Mouse (Mus musculus): ENCODE measurements around the gene Tmem200a. TPM values are rescaled to one million over a fixed set of nuclear protein-coding genes. Genes with fewer than 3 reads are reported as not detected.
"Not testable (repeated sequence)": the region's sequence is repeated elsewhere in the genome, so short reads cannot be mapped to it uniquely, and the experiment has no call there.

Gene Tmem200a
- polyA plus RNA-seq, 1 experiment: not detected

- TF ChIP-seq GATA1 (IDR thresholded peaks at IDR 0.05; ENCODE audit: borderline replicate concordance, low read length): no peak
- TF ChIP-seq FLI1 (IDR thresholded peaks at IDR 0.05; ENCODE audit: low read length): no peak
- H3K36me3 ChIP-seq (replicated peaks; ENCODE audit: low read length): no peaks in the 10 kb centered on the region
Observed at GRCm38 (mm10) chr10:25910270-25910669, 168.6 kb downstream of the Tmem200a start.

DNA sequence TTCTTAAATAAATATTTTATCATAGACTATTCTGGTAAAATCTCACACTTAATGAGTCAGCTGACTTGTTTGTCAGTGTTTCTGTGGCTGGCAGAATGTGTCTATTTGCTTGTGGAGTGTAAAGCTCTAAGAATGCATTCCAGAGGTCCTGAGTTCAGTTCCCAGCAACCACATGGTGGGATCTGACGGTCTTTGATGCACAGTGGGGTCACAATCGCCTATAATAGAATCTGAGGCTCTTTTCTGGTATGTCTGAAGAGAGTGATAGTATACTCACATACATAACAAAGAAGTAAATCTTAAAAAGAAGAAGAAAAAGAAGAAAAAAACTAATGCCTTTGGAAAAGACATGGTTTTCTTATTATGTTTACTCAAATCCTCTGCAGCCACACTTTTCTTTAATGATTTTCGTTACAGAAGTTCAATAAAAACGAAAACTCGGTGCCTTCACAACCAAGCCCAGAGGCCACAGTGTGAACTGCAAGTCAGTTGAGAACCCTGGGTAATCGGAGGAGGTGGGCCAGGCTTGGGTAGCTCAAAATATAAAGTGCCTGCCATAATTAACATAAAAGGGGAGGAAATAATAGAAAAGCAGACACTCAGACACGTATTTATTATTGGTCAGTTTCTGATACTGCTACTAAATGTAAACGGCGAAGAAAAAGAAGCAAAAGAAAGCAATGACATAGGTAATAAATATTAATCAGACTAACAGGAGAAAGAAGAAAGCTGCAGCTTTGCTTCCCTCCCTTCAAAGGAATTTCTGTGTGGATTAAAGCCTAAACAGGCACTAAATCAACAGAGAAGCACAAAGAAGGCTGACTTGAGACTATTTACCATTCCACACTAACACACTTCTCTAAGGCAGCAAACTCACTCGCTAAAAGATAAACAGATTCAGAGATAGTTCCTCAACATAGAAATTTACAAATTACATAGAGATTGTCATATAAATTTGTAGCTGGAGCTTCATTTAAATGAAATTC, 170.5 kb downstream of the Tmem200a start:
- Histone ChIP-seq H3K4me3 (replicated peaks) (no peak overlapping the region), H3K36me3 (replicated peaks; ENCODE audit: low read length) (no peaks in the 10 kb centered on the region), H3K9me3 (peaks cover 3% of the 10 kb centered on the region; the same call in 1 of the 2 replicates), H3K27me3 (replicated peaks) (no peaks in the 10 kb centered on the region), H3K4me1 (no peaks in the 10 kb centered on the region)
- no peak for TF ChIP-seq GATA1 (IDR thresholded peaks at IDR 0.05; ENCODE audit: borderline replicate concordance, low read length)
- no peak for TF ChIP-seq FLI1 (IDR thresholded peaks at IDR 0.05; ENCODE audit: low read length)

More at GRCm38 (mm10) chr10:25910270-25910669, 168.6 kb downstream of the Tmem200a start:
- Histone ChIP-seq H3K4me3 (replicated peaks) (no peak overlapping the region), H3K9me3 (no peaks in the 10 kb centered on the region), H3K4me1 (no peaks in the 10 kb centered on the region), H3K27me3 (replicated peaks) (no peaks in the 10 kb centered on the region)

DNA sequence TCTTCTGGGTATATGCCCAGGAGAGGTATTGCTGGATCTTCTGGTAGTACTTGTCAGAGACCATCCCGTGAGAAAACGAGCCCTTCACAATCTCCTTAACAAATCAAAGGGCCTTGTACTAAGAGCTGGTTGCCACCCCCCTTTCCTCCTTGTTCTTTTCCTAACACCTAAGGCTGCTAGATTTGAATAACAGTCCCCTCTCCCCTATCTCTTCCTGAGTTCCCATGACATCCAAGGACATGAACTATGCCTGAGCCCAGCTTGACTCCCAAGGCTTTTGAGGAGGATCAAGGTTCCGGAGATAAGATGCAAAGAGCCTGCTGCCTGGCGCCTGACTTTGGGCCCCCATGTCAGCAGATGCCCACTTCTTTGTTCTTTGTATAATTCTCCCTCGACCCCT, 184.7 kb downstream of the Tmem200a start:
- not testable (repeated sequence) for H3K4me1 ChIP-seq; H3K36me3 ChIP-seq (replicated peaks; ENCODE audit: low read length); H3K9me3 ChIP-seq; H3K27me3 ChIP-seq (replicated peaks); H3K4me3 ChIP-seq (replicated peaks)

DNA sequence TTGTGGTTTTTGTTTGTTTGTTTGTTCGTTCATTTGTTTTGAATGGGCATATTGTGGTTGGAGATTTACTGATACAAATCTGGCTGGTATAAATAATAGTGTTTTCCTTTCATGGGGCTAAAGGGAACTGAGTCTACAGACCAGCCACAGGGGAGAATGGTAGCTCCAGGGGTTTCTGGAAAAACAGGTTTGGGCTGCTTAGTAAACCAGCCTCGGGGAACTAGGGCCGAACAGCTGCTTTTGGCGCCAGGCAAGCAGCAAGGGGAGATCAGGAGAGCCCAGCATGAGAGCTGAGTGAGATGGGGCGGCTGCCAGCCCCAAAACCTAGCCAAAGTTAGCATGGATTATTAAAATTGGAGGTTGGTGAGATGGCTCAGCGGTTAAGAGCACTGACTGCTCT, 191.6 kb downstream of the Tmem200a start:
- TF ChIP-seq GATA1 (IDR thresholded peaks at IDR 0.05; ENCODE audit: borderline replicate concordance, low read length) (no peak), FLI1 (IDR thresholded peaks at IDR 0.05; ENCODE audit: low read length) (no peak)
- Histone ChIP-seq H3K9me3 (peaks cover 13% of the 10 kb centered on the region; the same call in 1 of the 2 replicates), H3K36me3 (replicated peaks; ENCODE audit: low read length) (no peaks in the 10 kb centered on the region), H3K27me3 (replicated peaks) (no peaks in the 10 kb centered on the region), H3K4me1 (no peaks in the 10 kb centered on the region), H3K4me3 (replicated peaks) (no peak overlapping the region)

- H3K9me3 ChIP-seq: 0 out of 2 replicates have a peak, but pooled peaks cover 10% of the 10 kb centered on the region
- no peaks in the 10 kb centered on the region for H3K27me3 ChIP-seq (replicated peaks)
- H3K36me3 ChIP-seq (replicated peaks; ENCODE audit: low read length): no peaks in the 10 kb centered on the region
- no peak for TF ChIP-seq GATA1 (IDR thresholded peaks at IDR 0.05; ENCODE audit: borderline replicate concordance, low read length)
- no peak for TF ChIP-seq FLI1 (IDR thresholded peaks at IDR 0.05; ENCODE audit: low read length)
- H3K4me3 ChIP-seq (replicated peaks): no peak overlapping the region
- H3K4me1 ChIP-seq: no peaks in the 10 kb centered on the region
Observed at GRCm38 (mm10) chr10:25884512-25884911, 194.3 kb downstream of the Tmem200a start.

- Histone ChIP-seq H3K27me3 (replicated peaks) (no peaks in the 10 kb centered on the region), H3K4me1 (no peaks in the 10 kb centered on the region), H3K9me3 (peaks cover 6% of the 10 kb centered on the region; the same call in 1 of the 2 replicates), H3K36me3 (replicated peaks; ENCODE audit: low read length) (no peaks in the 10 kb centered on the region), H3K4me3 (replicated peaks) (no peak overlapping the region)
- TF ChIP-seq FLI1 (IDR thresholded peaks at IDR 0.05; ENCODE audit: low read length) (no peak), GATA1 (IDR thresholded peaks at IDR 0.05; ENCODE audit: borderline replicate concordance, low read length) (no peak)
Observed at GRCm38 (mm10) chr10:25877731-25878130, 201.1 kb downstream of the Tmem200a start.

DNA sequence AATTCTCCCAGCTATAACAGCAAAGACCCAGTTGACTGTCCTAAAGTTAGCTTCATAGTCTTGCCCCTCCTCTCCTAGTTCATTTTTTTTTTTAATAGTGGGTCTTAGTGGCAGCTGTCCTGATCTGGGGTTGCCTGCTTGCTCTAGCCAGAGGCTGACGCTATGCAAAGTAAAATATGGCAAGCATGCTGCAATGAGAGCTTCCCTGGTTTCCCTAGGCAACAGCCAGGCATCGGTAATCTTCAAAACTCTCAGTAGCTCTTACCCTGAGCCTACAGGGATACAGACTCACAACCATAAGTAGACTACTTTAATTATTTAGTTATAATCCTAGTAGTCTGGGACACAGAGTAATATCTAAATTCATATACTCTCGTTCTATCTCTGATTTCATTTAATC, 202.0 kb downstream of the Tmem200a start:
- Histone ChIP-seq H3K4me1 (no peaks in the 10 kb centered on the region), H3K9me3 (peaks cover 6% of the 10 kb centered on the region; the same call in 1 of the 2 replicates), H3K36me3 (replicated peaks; ENCODE audit: low read length) (no peaks in the 10 kb centered on the region), H3K4me3 (replicated peaks) (no peak overlapping the region), H3K27me3 (replicated peaks) (no peaks in the 10 kb centered on the region)
- TF ChIP-seq FLI1 (IDR thresholded peaks at IDR 0.05; ENCODE audit: low read length) (no peak), GATA1 (IDR thresholded peaks at IDR 0.05; ENCODE audit: borderline replicate concordance, low read length) (no peak)

GRCm38 (mm10) chr10:25868739-25869138, 210.1 kb downstream of the Tmem200a start:
- TF ChIP-seq GATA1 (IDR thresholded peaks at IDR 0.05; ENCODE audit: borderline replicate concordance, low read length): no peak
- TF ChIP-seq FLI1 (IDR thresholded peaks at IDR 0.05; ENCODE audit: low read length): no peak
- H3K27me3 ChIP-seq (replicated peaks): no peaks in the 10 kb centered on the region
- H3K4me3 ChIP-seq (replicated peaks): no peak overlapping the region
- no peaks in the 10 kb centered on the region for H3K4me1 ChIP-seq
- H3K9me3 ChIP-seq: no peaks in the 10 kb centered on the region
- no peaks in the 10 kb centered on the region for H3K36me3 ChIP-seq (replicated peaks; ENCODE audit: low read length)

Other genes starting within 250 kb of the Tmem200a start
- not detected in 2 replicates for gene Gm9767, start 797 bp downstream of the Tmem200a start, polyA plus RNA-seq (2012; ENCODE audit: insufficient read depth, low replicate concordance)
- not detected in 2 replicates for gene Samd3, start 150.7 kb upstream of the Tmem200a start, polyA plus RNA-seq (2012; ENCODE audit: insufficient read depth, low replicate concordance)

Data from megakaryocyte, embryonic 14.5 days (primary cell).